Mouse (Mus musculus) kidney, embryonic 16.5 days (tissue): ENCODE data around the gene Arid1b. TPM values are rescaled to one million over a fixed set of nuclear protein-coding genes. Genes with fewer than 3 reads are reported as not detected.

Experiments
- ATAC-seq: fragments of 200-750 bp; cut with Nextera tagmentation; 2 replicates; pipeline ENCODE4 v1.8.0; 2017; ENCODE audit warnings: moderate TSS enrichment; ENCODE audit not compliant: low FRiP score, low TSS enrichment
- H3K27ac ChIP-seq: fragments of 300-500 bp; sonication (generic); 2 replicates; pipeline ENCODE4 v1.5.1; 2014; ENCODE audit warnings: low read length
- H3K27me3 ChIP-seq: fragments of 300-500 bp; sonication (generic); 2 replicates; pipeline ENCODE4 v1.6.1; 2014; ENCODE audit warnings: low read length, control low read depth, mixed read lengths; ENCODE audit not compliant: insufficient read depth
- H3K36me3 ChIP-seq: fragments of 300-500 bp; sonication (generic); 2 replicates; pipeline ENCODE4 v1.6.1; 2014; ENCODE audit warnings: low read length, control low read depth, mixed read lengths; ENCODE audit not compliant: insufficient read depth
- H3K4me1 ChIP-seq: fragments of 300-500 bp; sonication (generic); 2 replicates; pipeline ENCODE4 v1.6.1; 2014; ENCODE audit warnings: low read length, control low read depth, mixed read lengths; ENCODE audit not compliant: insufficient read depth
- H3K4me2 ChIP-seq: fragments of 300-500 bp; sonication (generic); replicated peaks from 2 replicates; pipeline ENCODE4 v1.6.1; 2014; ENCODE audit warnings: low read depth, low read length
- H3K4me3 ChIP-seq: fragments of 300-500 bp; sonication (generic); 2 replicates; pipeline ENCODE4 v1.5.1; 2014; ENCODE audit warnings: mild to moderate bottlenecking, low read length
- H3K9ac ChIP-seq: fragments of 300-500 bp; sonication (generic); replicated peaks from 2 replicates; pipeline ENCODE4 v1.6.1; 2014; ENCODE audit warnings: low read length
- H3K9me3 ChIP-seq: fragments of 300-500 bp; sonication (generic); 2 replicates; pipeline ENCODE4 v1.6.1; 2016; ENCODE audit warnings: low read length, control low read depth
- WGBS: fragments of 180-500 bp; shearing (Covaris S2); extraction: QIAGEN DNeasy Blood & Tissue Kit; methylation state at CpG from one replicate; pipeline ENCODE4 v1.1.7; 2014; 5-methylcytosine and 5-hydroxymethylcytosine counted together
- polyA plus RNA-seq: library from polyadenylated mRNA; unstranded; fragments of >200 nt; fragmentation: Nextera tagmentation; extraction: Ambion mirVana; gene quantifications from 2 replicates; pipeline ENCODE4 v1.2.1, GENCODE M21; 2015

Arid1b gene
- polyA plus RNA-seq, 1 experiment from 2014 or later, result 10.9 TPM

DNA sequence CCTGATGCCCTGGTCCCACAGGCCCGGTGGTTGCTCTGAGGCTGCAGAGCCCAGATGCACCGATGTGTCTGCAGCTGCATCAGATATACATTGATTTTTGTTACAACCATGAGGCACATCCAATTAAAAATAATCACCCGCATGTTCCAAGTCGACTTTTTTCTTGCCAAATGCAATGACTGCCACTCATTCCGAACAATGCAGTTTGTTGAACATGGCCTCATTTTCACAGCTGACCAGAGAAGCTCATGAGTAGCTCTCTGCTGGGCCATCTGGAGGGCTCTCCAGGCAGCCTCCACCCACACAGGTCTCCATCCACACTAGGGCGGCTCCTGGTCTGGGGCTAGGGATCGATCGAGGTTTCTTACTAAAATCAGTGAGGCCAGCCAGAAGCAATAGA is 378.8 kb downstream of the Arid1b start:
- no peaks in the 10 kb centered on the region for H3K9me3 ChIP-seq
- no peak overlapping the region for H3K27ac ChIP-seq
- no peak overlapping the region for H3K4me3 ChIP-seq
- WGBS, result 85% methylated on average over 8 of the region's 8 CpGs
- no peak for ATAC-seq
- no peak overlapping the region for H3K4me2 ChIP-seq
- no peaks in the 10 kb centered on the region; the same call in 1 of the 2 replicates for H3K4me1 ChIP-seq
- H3K9ac ChIP-seq, result no peak overlapping the region
- no peaks in the 10 kb centered on the region for H3K36me3 ChIP-seq
- peaks cover 2% of the 10 kb centered on the region; the same call in 1 of the 2 replicates for H3K27me3 ChIP-seq

GRCm38 (mm10) chr17:5377151-5377929 is 383.2 kb downstream of the Arid1b start:
- H3K4me2 ChIP-seq, result no peak overlapping the region; the same call in 1 of the 2 replicates
- no peak overlapping the region for H3K4me3 ChIP-seq
- H3K9ac ChIP-seq, result no peak overlapping the region
- peaks cover 2% of the 10 kb centered on the region; the same call in 1 of the 2 replicates for H3K27me3 ChIP-seq
- no peaks in the 10 kb centered on the region for H3K36me3 ChIP-seq
- no peaks in the 10 kb centered on the region; the same call in 1 of the 2 replicates for H3K4me1 ChIP-seq
- 40% methylated on average over 11 of the region's 11 CpGs for WGBS
- no peak for ATAC-seq
- H3K9me3 ChIP-seq, result no peaks in the 10 kb centered on the region
- H3K27ac ChIP-seq, result no peak overlapping the region

DNA sequence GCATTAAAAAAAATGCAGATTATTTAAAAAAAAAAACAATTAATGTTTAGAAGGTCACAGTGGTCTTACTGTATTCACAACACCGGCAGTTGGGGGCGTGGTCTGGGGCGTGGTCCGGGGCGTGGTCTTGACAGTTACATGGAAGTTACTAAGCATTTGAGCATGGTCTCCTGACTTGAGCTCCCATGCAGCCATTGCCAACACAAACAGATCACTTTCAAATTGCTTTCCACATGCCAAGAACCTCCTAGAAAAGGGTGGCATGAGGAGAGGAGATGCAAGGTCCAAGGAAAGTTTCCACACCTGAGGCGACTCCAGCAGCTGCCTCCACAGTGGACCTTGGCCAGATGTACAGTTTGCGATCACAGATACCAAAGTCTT is 383.8 kb downstream of the Arid1b start:
- H3K27me3 ChIP-seq, result peaks cover 2% of the 10 kb centered on the region; the same call in 1 of the 2 replicates
- H3K9me3 ChIP-seq, result no peaks in the 10 kb centered on the region
- H3K4me3 ChIP-seq, result no peak overlapping the region
- ATAC-seq, result no peak
- H3K27ac ChIP-seq, result no peak overlapping the region
- H3K9ac ChIP-seq, result no peak overlapping the region
- H3K36me3 ChIP-seq, result no peaks in the 10 kb centered on the region
- WGBS, result 30% methylated on average over 7 of the region's 7 CpGs
- H3K4me1 ChIP-seq, result no peaks in the 10 kb centered on the region; the same call in 1 of the 2 replicates
- H3K4me2 ChIP-seq, result no peak overlapping the region; the same call in 1 of the 2 replicates

GRCm38 (mm10) chr17:5385694-5386093 is 391.6 kb downstream of the Arid1b start:
- Histone ChIP-seq H3K4me3 (no peak overlapping the region), H3K4me1 (no peaks in the 10 kb centered on the region), H3K9ac (no peak overlapping the region), H3K27me3 (no peaks in the 10 kb centered on the region), H3K4me2 (no peak overlapping the region), H3K9me3 (no peaks in the 10 kb centered on the region), H3K27ac (no peak overlapping the region), H3K36me3 (no peaks in the 10 kb centered on the region)
- 85% methylated on average over 1 of the region's 1 CpGs for WGBS
- no peak for ATAC-seq

- H3K4me2 ChIP-seq, result no peak overlapping the region
- ATAC-seq, result no peak
- H3K36me3 ChIP-seq, result no peaks in the 10 kb centered on the region
- 73% methylated on average over 12 of the region's 12 CpGs for whole genome bisulfite sequencing
- no peak overlapping the region for H3K4me3 ChIP-seq
- H3K4me1 ChIP-seq, result no peaks in the 10 kb centered on the region
- no peak overlapping the region for H3K9ac ChIP-seq
- no peaks in the 10 kb centered on the region for H3K27me3 ChIP-seq
- H3K9me3 ChIP-seq, result no peaks in the 10 kb centered on the region
- H3K27ac ChIP-seq, result no peak overlapping the region
Observed at GRCm38 (mm10) chr17:5386885-5387545, 392.9 kb downstream of the Arid1b start.

- Histone ChIP-seq H3K4me1 (no peaks in the 10 kb centered on the region), H3K27ac (no peak overlapping the region), H3K27me3 (no peaks in the 10 kb centered on the region), H3K9me3 (no peaks in the 10 kb centered on the region), H3K4me3 (no peak overlapping the region), H3K9ac (no peak overlapping the region), H3K36me3 (no peaks in the 10 kb centered on the region), H3K4me2 (no peak overlapping the region)
- ATAC-seq, result no peak
- WGBS, result 85% methylated on average over 3 of the region's 3 CpGs
Observed at GRCm38 (mm10) chr17:5388351-5388750, 394.2 kb downstream of the Arid1b start.

GRCm38 (mm10) chr17:5390682-5391081 is 396.6 kb downstream of the Arid1b start:
- no peak for ATAC-seq
- no peaks in the 10 kb centered on the region for H3K9me3 ChIP-seq
- no peak overlapping the region for H3K4me2 ChIP-seq
- WGBS, result 49% methylated on average over 10 of the region's 10 CpGs
- no peak overlapping the region for H3K9ac ChIP-seq
- H3K4me3 ChIP-seq, result no peak overlapping the region
- no peaks in the 10 kb centered on the region for H3K4me1 ChIP-seq
- H3K27ac ChIP-seq, result no peak overlapping the region
- H3K36me3 ChIP-seq, result no peaks in the 10 kb centered on the region
- no peaks in the 10 kb centered on the region for H3K27me3 ChIP-seq

GRCm38 (mm10) chr17:5395454-5396205 is 401.5 kb downstream of the Arid1b start:
- Histone ChIP-seq H3K4me2 (no peak overlapping the region), H3K27ac (no peak overlapping the region), H3K36me3 (no peaks in the 10 kb centered on the region), H3K9ac (no peak overlapping the region), H3K4me3 (no peak overlapping the region), H3K27me3 (no peaks in the 10 kb centered on the region), H3K4me1 (peaks cover 4% of the 10 kb centered on the region; the same call in 1 of the 2 replicates), H3K9me3 (no peaks in the 10 kb centered on the region)
- no peak for ATAC-seq
- WGBS, result 81% methylated on average over 16 of the region's 16 CpGs

DNA sequence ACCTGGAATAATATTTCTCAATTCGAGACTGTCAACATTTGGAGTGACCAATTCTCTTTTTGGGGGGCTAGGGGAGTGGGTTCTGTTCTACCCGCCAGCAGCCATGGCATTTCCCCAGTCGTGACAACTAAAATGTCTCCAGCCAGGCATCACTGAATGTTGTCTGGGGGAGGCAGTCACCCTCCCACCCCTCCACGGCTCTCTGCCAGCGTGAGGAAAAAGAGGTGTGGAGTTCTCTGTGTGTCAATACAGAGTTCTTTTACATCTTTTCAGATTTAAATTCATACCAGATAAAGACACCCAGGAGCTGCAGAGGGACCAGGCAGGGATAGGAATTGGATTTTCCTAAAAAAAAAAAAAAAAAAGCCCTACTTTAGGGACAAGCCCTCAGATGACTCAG is 402.1 kb downstream of the Arid1b start:
- Histone ChIP-seq H3K9ac (no peak overlapping the region), H3K36me3 (no peaks in the 10 kb centered on the region), H3K4me2 (no peak overlapping the region), H3K4me1 (peaks cover 4% of the 10 kb centered on the region; the same call in 1 of the 2 replicates), H3K27ac (no peak overlapping the region), H3K4me3 (no peak overlapping the region), H3K9me3 (no peaks in the 10 kb centered on the region), H3K27me3 (no peaks in the 10 kb centered on the region)
- WGBS, result 60% methylated on average over 5 of the region's 5 CpGs
- no peak for ATAC-seq
